Mouse (Mus musculus): ENCODE data around the gene Vars. TPM values are rescaled to one million over a fixed set of nuclear protein-coding genes. Genes with fewer than 3 reads are reported as not detected.
"Not testable (repeated sequence)": the region's sequence is repeated elsewhere in the genome, so short reads cannot be mapped to it uniquely, and the experiment has no call there.

Vars gene
- total RNA-seq, 1 experiment from 2014 or later = 64.8 TPM

DNA sequence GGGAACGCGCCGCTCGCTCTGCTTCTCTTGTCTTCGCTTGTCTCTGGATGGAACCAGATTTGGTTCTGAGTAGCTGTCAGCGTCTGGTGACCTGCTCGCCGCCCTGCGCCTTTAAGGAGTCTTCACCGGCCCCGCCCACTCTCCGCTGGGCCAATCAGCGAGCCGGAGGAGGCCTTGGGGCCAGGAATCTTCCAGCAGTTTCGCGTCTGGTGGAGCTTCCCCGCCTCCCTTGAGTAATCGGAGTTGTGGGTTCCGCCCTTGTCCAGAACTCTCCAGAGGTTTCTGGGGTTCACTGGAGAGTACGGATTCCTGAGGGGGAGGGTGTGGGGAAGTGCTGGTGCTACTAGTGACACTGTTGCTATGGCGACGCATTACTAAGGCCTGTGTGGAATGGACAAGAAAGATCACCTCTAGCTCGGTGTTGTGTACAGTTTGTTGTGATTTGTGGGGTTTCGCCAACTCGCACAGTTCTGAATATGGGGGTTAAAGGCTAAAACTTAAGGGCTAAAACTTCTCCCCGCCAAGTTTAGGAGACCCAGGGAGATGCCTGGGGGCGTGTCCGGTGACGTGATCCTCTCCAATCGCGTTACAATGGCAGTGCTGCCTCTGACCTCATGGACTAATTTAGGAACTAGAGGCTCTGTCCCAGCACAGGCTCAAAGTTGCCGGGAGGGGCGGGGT lies 28.6 kb upstream of the Vars start, which contains the start of the genes Hspa1a and Hspa1l:
Gene Hspa1a, minus strand, starts transcription at position 88 of the 681 bp plus-strand sequence.
Gene Hspa1l, plus strand, starts transcription at position 635 of the 681 bp plus-strand sequence.
- DNase-seq = peak; percentile 79

DNA sequence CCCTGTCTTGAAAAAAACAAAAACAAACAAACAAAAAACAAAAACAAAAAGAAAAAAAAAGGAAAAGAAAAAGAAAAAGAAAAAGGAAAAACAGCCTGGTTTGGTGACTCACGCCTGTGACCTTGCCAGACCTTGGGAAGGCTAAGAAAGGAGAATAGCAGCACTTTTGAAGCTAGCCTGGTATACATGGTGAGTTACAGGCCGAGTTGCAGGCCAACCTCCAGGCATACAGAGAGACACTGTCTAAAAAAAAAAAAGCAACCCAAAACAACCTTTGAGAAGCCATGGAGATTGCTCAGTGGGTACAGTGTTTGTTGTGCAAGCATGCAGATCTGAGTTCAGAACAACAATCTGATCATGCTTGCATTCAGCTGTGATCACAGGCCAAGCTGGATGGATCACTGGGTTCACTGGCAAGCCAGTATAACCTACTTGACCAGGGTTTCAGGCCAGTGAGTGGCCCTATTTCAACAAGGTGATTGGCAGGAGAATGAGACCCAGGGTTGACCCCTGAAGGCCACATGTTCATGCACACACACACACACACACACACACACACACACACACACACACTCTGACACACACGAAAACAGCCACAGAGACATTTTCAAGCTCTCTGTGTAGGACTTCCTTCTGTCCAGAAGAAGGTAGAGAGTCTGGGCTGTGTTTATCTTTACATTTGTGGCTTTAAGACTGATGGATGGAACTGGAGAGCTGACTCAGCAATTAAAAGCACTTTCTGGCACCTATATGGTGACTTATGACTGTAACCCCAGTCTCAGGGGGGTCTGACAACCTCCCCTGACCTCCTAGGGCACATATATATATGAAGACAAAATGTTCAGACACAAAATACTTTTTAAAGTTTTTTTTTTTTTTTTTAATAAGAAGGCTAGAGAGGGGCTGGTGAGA lies 24.9 kb upstream of the Vars start:
- peak; percentile 57 for DNase-seq

DNA sequence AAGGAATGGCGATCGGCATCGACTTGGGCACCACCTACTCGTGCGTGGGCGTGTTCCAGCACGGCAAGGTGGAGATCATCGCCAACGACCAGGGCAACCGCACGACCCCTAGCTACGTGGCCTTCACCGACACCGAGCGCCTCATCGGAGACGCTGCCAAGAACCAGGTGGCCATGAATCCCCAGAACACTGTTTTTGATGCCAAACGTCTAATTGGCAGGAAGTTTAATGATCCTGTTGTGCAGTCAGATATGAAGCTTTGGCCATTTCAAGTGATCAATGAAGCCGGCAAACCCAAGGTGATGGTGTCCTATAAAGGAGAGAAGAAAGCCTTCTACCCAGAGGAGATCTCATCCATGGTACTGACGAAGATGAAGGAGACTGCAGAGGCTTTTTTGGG lies 23.8 kb upstream of the Vars start:
- DNase-seq = no peak

DNA sequence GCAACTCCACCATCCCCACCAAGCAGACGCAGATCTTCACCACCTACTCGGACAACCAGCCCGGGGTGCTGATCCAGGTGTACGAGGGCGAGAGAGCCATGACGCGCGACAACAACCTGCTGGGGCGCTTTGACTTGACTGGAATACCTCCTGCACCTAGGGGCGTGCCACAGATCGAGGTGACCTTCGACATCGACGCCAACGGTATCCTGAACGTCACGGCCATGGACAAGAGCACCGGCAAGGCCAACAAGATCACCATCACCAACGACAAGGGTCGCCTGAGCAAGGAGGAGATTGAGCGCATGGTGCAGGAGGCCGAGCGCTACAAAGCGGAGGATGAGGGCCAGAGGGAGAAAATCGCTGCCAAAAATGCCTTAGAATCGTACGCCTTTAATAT lies 22.5 kb upstream of the Vars start:
- no peak for DNase-seq

DNA sequence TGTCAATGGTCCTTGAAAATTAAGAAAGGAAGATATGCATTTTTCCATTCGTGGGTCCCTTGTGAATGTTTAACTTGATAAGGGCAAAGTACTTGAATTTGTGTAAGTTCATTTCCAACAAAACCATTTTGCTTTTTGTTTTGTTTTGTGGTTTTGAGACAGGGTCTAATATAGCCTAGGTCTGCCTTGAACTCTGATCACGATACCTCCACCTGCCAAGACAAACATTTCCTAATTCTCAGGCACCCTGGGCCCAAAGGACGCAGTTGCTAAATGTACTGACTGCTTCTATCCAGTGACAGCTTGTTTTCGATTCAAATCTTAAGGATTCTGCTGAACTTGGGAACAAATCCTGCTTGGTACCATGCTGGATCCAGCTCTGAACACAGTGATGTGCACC lies 21.2 kb upstream of the Vars start:
- no peak for DNase-seq

DNA sequence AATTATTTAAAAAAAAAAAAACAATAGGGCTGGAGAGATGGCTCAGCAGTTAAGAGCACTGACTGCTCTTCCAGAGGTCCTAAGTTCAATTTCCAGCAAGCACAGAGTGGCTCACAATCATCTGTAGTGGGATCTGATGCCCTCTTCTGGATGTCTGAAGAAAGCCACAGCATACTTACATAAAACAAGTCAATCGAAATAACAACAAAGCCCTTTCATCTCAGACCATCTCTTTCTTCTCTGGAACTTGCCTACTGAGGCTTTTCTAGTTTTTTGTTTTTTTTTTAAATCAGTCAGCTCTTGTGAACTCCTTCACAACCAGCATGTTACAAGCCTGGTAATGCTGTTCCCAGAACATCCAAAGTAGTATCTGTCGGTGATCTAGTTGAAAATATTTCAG lies 20.1 kb upstream of the Vars start:
- DNase-seq = no peak

DNA sequence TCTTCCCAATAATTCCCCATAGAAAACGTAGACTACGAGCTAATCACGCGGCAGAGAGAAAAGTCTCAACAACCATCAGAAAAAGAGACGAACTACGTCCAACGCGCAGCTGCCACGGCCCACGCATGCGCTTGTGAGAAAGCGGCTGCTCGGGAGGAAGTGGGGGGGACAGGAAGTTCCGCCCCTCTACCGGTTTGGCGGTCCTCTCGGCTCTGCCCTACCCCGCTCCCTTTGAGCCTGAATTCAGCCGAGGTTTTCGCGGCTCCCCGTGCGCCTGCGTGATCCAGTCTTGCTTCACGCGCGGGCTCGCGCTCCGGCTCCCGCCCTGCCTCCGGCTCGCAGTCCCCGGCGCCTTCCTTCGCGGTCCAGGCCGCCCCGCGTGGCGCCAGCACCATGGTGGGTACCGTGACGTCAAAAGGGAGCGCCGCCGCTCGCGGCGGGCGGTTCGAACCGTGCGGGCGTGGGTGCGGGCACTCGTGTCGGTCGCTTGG lies 19.1 kb upstream of the Vars start, which contains the start of gene Lsm2:
Gene Lsm2, plus strand, starts transcription at position 173 of the 491 bp plus-strand sequence.
- peak; percentile 88 for DNase-seq

DNA sequence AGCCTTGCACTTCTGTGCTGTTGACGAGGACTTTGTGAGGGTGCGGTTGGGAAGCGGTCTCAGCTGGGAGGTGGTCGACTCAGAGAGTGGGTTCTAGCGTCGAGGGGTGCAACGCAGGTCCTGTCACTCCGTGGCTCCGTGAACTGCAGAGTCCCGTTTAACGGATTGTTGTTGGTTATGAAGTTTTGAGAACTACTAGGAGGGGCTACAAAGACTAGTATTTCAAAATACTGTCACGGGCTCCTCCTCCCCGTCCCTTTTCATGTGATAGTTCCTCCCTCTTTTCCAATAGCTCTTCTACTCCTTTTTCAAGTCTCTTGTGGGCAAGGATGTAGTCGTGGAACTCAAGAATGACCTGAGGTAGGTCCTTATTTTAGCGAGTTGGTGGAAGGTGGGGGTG lies 18.5 kb upstream of the Vars start:
- DNase-seq = no peak

DNA sequence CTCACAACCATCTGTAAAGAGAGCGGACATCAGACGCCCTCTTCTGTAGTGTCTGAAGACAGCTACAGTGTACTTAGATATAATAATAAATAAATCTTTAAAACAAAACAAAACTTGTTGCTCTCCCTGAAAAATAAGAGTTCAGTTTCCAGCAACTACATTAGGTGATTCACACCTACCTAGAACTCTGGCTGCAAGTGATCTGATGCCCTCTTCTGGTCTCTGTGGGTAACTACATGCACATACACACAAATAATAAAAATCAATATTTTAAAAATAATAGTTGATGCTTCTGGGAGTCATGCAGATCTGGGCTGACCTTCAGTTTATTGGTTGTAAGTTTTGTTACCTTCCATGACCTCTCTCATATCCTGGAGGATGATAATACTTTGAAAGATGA lies 16.6 kb upstream of the Vars start:
- DNase-seq = no peak

DNA sequence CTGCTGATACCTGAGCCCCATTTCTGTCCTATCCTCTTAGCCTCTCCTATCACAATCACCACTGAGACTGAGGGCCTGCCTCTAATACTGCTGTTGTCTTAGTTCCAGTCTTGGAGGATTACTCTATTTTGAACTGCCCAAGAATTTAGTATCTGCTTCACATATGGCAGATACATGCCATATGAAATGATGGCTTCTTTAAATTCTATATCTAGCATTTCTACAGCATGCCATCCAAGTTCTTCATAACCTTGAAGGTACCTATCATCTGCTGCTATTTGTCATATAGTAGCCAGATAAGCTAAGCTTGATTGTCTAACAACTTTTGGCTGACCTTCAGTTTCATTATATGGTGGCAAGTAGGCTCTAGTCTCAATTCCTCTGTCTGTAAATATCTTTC lies 6.0 kb upstream of the Vars start:
- no peak for DNase-seq

DNA sequence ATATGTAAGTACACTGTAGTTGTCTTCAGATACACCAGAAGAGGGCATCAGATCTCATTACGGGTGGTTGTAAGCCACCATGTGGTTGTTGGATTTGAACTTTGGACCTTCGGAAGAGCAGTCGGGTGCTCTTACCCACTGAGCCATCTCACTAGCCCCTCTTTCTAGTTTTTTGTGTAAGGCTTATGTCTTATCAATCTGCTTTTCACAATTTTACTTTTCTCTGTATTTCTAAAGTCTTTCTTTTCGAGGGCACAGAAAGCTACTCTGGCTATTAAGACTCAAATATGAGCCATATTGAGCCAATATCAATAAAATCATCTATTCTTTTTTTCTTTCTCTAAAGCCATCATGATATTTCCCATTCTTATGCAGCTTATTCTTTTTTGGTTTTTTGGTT lies 5.6 kb upstream of the Vars start:
- not testable (repeated sequence) for DNase-seq

DNA sequence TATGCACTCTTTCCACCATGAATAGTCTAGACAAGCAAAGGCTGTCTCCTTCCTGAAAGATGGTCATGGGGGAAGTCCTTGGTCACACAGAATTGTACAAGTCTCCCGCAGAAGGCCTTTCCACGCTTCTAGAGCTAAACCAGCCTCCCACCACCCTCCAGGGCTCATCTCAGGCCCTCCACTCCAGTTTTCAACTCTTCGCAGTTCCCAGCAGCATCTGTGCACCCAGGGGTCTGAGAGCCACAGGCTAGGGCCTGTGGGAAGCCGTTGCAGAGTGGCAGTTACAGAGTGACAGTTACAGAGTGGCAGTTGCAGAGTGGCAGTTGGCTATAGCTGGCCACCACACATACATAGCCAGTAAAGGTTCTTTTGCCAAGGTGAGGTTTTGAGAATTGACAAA lies 4.9 kb upstream of the Vars start:
- not testable (repeated sequence) for DNase-seq

DNA sequence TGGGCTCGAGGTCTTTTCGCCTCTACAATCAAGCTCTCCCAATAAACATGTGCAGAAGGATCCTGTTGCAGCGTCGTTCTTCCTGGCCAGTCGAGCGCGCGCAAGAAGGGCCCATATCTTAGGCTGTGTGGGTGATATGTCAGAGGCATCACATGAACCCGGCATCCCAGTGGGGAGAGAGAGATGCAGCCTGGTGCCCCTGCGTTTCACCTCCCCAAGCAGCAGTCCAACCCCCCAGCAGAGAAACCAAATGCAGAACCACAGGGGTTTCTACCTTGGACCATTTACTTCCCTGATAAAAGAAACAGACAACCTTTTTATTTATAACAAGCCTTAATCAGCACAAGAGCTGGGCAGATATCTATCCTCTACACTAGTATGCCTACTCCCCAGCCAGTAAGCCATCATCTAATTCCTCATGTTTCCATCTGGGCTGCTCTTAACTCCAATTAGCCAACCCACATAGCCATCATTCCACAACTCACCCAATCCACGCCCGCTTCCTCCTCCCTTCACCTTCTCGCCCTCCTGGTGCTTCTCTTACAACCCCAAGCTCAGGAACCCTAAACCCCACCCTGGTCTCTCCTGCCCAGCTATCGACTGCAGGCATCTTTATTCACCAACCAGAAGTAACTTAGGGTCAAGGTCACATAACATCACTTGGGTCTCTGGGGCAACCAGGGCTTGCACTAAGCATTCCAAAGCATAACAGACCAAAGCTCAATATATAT lies 4.2 kb upstream of the Vars start:
- no peak for DNase-seq

DNA sequence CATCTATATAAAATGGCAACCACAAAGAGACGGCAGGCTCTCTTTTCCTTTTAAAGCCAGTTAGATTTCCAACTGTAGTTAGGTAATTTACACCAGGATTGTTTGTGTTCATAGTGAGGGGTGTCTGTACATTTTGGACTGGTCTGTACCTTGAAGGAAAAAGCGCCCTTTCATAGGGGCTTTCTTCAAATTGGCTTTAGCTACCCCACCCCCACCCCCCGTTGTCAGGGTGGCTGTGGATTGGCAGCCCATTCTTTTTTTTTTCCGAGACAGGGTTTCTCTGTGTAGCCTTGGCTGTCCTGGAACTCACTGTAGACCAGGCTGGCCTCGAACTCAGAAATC lies 3.7 kb upstream of the Vars start:
- DNase-seq = no peak

DNA sequence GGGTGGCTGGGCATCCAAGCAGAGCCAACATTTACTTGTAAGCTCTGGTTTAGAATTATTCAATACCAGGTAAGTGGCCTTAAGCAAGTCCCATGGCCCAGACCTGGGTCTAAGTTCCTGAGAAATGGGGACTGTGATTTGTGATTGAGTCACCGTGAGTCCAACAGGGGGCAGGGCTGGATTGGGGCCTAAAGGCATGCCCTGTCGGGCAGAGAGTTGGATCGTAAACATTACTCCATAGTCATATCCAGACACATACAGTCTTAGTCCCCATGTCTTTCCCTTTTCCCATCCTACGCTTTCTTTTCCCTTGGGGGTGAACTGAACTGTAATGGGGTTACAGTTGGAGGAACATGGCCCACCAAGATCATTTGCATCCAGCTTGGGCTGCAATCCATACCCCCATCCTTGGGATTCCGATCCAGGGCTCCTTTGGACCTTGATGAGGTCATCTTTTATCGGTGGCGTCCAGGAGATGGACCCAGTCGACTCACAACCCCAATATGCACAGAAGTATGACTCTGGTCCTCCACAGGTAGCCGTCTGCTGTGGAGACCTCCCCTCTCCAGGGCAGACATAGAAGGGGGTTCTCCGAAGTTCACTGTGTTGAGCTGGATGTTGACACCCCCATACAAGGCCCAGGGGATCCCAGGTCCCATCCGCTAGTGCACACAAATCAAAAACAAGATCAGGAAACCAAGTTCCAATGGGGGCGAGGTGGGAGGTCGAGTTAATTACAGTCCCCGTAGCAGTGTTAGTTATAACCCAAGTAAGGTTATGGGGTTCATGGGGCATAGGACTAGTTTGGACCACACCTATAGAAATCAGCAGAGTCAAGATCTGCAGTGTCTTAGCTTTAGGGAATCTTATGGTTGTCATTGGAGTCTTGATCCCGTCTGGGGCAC lies 2.0 kb upstream of the Vars start:
- no peak for DNase-seq

DNA sequence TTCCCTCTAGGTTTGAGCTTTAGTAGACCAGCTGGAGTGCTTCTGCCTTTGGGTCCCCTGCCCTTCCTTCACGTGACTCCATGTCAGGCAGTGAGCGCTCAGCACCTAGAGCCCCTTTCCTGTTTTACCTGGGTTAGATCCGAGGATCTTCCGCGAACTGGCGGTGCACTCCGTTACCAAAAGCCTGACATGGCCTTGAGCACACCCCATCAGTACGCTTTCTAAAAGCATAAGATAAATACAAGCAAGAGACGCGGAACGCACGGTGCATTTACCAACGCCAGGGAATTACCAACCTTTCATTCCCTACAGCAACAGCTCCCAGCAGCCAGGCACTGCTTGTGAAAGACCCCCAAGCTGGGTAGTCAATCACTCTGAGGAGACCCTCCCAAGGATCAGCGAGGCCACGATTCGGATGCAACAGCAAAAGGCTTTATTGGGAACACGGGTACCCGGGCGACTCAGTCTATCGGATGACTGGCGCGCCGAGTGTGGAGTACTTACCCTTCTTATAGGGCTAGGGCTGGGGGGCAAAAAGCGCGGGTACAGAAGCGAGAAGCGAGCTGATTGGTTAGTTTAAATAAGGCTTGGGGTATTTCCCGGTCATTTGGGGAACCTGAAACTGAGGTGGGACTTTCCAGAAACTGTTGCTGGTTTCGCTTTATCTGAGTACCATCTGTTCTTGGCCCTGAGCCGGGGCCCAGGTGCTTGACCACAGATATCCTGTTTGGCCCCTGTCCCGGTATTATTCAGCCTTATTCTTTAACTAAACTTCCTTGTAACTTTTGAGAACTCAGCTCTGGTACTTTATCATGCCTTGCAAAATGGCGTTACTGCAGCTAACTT lies 693 bp upstream of the Vars start:
- not testable (repeated sequence) for DNase-seq

DNA sequence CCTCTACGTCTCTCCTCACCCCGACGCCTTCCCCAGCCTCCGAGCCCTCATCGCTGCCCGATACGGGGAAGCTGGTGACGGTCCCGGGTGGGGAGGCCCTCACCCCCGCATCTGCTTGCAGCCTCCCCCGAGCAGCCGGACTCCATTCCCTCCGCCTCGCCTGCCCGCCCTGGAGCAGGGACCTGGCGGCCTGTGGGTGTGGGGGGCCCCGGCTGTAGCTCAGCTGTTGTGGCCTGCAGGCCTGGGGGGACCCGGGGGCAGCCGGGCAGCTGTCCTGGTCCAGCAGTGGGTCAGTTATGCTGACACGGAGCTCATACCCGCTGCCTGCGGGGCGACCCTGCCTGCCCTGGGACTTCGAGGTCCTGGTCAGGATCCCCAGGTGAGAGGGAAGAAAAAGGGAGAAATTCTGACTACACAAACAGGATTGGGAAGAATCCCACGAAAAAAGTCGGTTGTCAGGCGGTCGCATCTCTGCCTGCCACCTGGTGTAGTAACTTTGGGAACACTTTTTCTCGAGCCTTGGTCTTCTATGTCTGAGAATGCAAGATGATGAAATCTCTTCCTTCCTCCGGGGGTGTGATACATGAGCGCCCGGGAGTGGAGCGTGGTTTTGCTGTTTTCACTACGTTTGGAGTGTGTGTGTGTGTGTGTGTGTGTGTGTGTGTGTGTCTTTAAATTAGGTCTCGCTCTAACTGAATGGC lies 815 bp downstream of the Vars start:
- DNase-seq = peak; percentile 24

DNA sequence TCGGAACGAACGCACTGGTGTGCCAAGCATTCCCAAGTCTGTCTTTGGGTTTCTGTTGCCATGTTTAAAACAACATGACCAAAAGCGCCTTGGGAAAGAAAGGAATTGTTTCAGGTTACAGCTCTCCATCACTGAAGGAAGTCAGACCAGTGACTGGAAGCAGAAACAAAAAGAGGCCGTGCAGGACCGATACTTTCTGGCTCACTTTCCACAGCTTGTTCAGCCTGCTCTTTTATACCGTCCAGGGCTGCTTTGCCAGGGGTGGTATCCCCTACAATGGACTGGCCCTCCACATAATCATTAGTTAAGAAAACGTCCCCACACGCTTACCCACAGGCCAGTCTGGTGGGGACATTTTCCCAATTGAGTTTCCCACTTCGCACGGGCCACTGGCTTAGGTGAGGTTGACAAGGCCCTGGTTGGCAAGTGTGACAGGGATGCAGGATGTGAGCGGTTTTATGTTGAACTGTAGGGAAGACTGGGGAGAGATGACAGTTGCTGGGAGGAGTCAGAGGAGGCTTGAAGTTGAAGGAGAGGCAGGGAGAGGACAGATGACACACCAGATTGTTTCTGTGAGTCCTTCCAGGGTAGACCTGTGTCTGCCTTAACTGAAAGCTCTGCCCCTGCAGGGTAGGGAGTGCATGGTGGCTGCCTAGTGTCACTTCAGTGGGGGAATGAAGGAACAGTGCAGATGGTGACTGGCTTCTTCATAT lies 1.5 kb downstream of the Vars start:
- DNase-seq = no peak

All from adrenal gland, postnatal 25 days (tissue).